Mouse (Mus musculus) thymus, adult 2 months (tissue): ENCODE measurements around the gene Nme2.

Source experiments
- CTCF ChIP-seq: fragments of 200-500 bp; IDR thresholded peaks from 2 replicates; pipeline ENCODE4 v1.5.1; 2012; ENCODE audit warnings: mild to moderate bottlenecking, control low read depth, low read length, moderate library complexity, borderline replicate concordance; ENCODE audit not compliant: control insufficient read depth, poor library complexity, insufficient read depth; ENCODE audit errors: extremely low read depth
- POLR2A ChIP-seq: fragments of 200-500 bp; IDR thresholded peaks from 2 replicates; pipeline ENCODE4 v1.6.1; 2012; ENCODE audit warnings: mild to moderate bottlenecking, low read length, control low read depth, moderate library complexity; ENCODE audit not compliant: control insufficient read depth, poor library complexity, insufficient read depth; ENCODE audit errors: extremely low read depth

GRCm38 (mm10) chr11:93955256-93956150 is 556 bp downstream of the Nme2 start:
- TF ChIP-seq CTCF (peak; percentile 41; the same call in 1 of the 2 replicates), POLR2A (0 out of 2 replicates have a peak, but pooled peaks have one; percentile 30)
